Mouse (Mus musculus): ENCODE measurements around the gene Rock2. TPM values are rescaled to one million over a fixed set of nuclear protein-coding genes. Genes with fewer than 3 reads are reported as not detected.

The Rock2 gene
- polyA plus RNA-seq, 1 experiment from 2014 or later: 23.2 TPM

DNA sequence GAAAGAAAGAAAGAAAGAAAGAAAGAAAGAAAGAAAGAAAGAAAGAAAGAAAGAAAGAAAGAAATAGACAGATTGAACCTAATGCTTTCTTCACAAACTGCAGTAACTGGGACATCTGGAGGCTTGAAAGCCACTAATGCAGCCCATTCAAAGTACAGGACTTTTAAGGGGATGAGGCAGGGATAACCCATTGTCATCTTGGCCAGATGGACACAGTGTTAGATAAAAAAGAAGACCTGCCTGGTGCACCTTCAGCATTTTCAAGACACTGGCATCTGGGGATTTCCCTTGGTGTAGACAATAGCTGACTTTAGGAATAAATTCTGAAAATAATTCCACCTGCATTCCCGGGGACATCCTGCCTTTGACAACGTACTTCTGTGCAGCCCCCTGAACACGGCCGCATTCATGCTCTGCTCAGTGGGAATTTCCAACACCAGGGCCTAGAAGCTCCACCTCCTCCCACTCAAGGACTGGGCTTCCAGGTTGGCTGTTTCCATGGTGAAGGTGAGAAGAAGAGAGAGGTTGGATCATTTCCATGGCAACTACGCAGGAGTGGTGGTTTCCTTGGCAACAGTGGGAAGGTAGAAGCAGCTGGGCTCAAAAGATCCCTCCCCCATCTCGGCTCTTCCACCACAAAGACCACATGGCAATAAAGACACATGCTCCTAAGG is 38.9 kb upstream of the Rock2 start:
- ATAC-seq (ENCODE audit: insufficient read depth) (peak; percentile 72; the same call in 1 of the 2 replicates), DNase-seq (peak; percentile 69)
- Histone ChIP-seq H3K4me2 (no peak overlapping the region), H3K4me1 (ENCODE audit: insufficient read depth) (no peaks in the 10 kb centered on the region), H3K9me3 (ENCODE audit: low read depth, low read length) (no peaks in the 10 kb centered on the region), H3K9ac (no peak overlapping the region), H3K4me3 (ENCODE audit: low read depth, low read length) (no peak overlapping the region), H3K27me3 (ENCODE audit: insufficient read depth, low read length) (no peaks in the 10 kb centered on the region), H3K27ac (ENCODE audit: low read depth) (no peak overlapping the region), H3K36me3 (ENCODE audit: insufficient read depth) (no peaks in the 10 kb centered on the region)
- TF ChIP-seq CTCF (IDR thresholded peaks at IDR 0.05; ENCODE audit: low read depth): no peak
- 30% methylated on average over 6 of the region's 6 CpGs for WGBS

GRCm38 (mm10) chr12:16856306-16856679 is 38.4 kb upstream of the Rock2 start:
- H3K9ac ChIP-seq: no peak overlapping the region
- ATAC-seq (ENCODE audit: insufficient read depth) (no peak), DNase-seq (no peak)
- H3K27me3 ChIP-seq (ENCODE audit: insufficient read depth, low read length): no peaks in the 10 kb centered on the region
- no peak for TF ChIP-seq CTCF (IDR thresholded peaks at IDR 0.05; ENCODE audit: low read depth)
- H3K4me3 ChIP-seq (ENCODE audit: low read depth, low read length): no peak overlapping the region
- 71% methylated on average over 2 of the region's 2 CpGs for WGBS
- H3K36me3 ChIP-seq (ENCODE audit: insufficient read depth): no peaks in the 10 kb centered on the region
- H3K4me2 ChIP-seq: no peak overlapping the region
- H3K4me1 ChIP-seq (ENCODE audit: insufficient read depth): no peaks in the 10 kb centered on the region
- H3K27ac ChIP-seq (ENCODE audit: low read depth): no peak overlapping the region
- H3K9me3 ChIP-seq (ENCODE audit: low read depth, low read length): no peaks in the 10 kb centered on the region

- H3K4me1 ChIP-seq (ENCODE audit: insufficient read depth): no peaks in the 10 kb centered on the region
- H3K4me3 ChIP-seq (ENCODE audit: low read depth, low read length): no peak overlapping the region
- no peak overlapping the region for H3K4me2 ChIP-seq
- DNase-seq (no peak), ATAC-seq (ENCODE audit: insufficient read depth) (no peak)
- no peaks in the 10 kb centered on the region for H3K9me3 ChIP-seq (ENCODE audit: low read depth, low read length)
- H3K27ac ChIP-seq (ENCODE audit: low read depth): no peak overlapping the region
- WGBS: 40% methylated on average over 4 of the region's 4 CpGs
- no peaks in the 10 kb centered on the region for H3K36me3 ChIP-seq (ENCODE audit: insufficient read depth)
- no peak for TF ChIP-seq CTCF (IDR thresholded peaks at IDR 0.05; ENCODE audit: low read depth)
- H3K9ac ChIP-seq: no peak overlapping the region
- no peaks in the 10 kb centered on the region for H3K27me3 ChIP-seq (ENCODE audit: insufficient read depth, low read length)
Measured at GRCm38 (mm10) chr12:16858081-16858480, 36.6 kb upstream of the Rock2 start.

- Histone ChIP-seq H3K9me3 (ENCODE audit: low read depth, low read length) (no peaks in the 10 kb centered on the region), H3K27ac (ENCODE audit: low read depth) (no peak overlapping the region), H3K4me3 (ENCODE audit: low read depth, low read length) (no peak overlapping the region), H3K27me3 (ENCODE audit: insufficient read depth, low read length) (no peaks in the 10 kb centered on the region), H3K4me2 (no peak overlapping the region), H3K36me3 (ENCODE audit: insufficient read depth) (no peaks in the 10 kb centered on the region), H3K4me1 (ENCODE audit: insufficient read depth) (no peaks in the 10 kb centered on the region), H3K9ac (no peak overlapping the region)
- TF ChIP-seq CTCF (IDR thresholded peaks at IDR 0.05; ENCODE audit: low read depth): no peak
- DNase-seq (no peak), ATAC-seq (ENCODE audit: insufficient read depth) (no peak)
- 90% methylated on average over 2 of the region's 2 CpGs for WGBS
Measured at GRCm38 (mm10) chr12:16859781-16860180, 34.9 kb upstream of the Rock2 start.

GRCm38 (mm10) chr12:16860533-16860932 is 34.2 kb upstream of the Rock2 start:
- ATAC-seq (ENCODE audit: insufficient read depth) (no peak), DNase-seq (no peak)
- no peaks in the 10 kb centered on the region for H3K4me1 ChIP-seq (ENCODE audit: insufficient read depth)
- H3K9me3 ChIP-seq (ENCODE audit: low read depth, low read length): no peaks in the 10 kb centered on the region
- no peaks in the 10 kb centered on the region for H3K27me3 ChIP-seq (ENCODE audit: insufficient read depth, low read length)
- H3K4me2 ChIP-seq: no peak overlapping the region
- no peak overlapping the region for H3K4me3 ChIP-seq (ENCODE audit: low read depth, low read length)
- H3K27ac ChIP-seq (ENCODE audit: low read depth): no peak overlapping the region
- H3K36me3 ChIP-seq (ENCODE audit: insufficient read depth): no peaks in the 10 kb centered on the region
- 73% methylated on average over 1 of the region's 1 CpGs for WGBS
- TF ChIP-seq CTCF (IDR thresholded peaks at IDR 0.05; ENCODE audit: low read depth): no peak
- H3K9ac ChIP-seq: no peak overlapping the region

- ATAC-seq (ENCODE audit: insufficient read depth) (no peak), DNase-seq (peak; percentile 28)
- WGBS: 41% methylated on average over 3 of the region's 3 CpGs
- Histone ChIP-seq H3K4me1 (ENCODE audit: insufficient read depth) (no peaks in the 10 kb centered on the region), H3K4me2 (no peak overlapping the region), H3K27ac (ENCODE audit: low read depth) (no peak overlapping the region), H3K9me3 (ENCODE audit: low read depth, low read length) (no peaks in the 10 kb centered on the region), H3K27me3 (ENCODE audit: insufficient read depth, low read length) (no peaks in the 10 kb centered on the region), H3K4me3 (ENCODE audit: low read depth, low read length) (no peak overlapping the region), H3K36me3 (ENCODE audit: insufficient read depth) (no peaks in the 10 kb centered on the region), H3K9ac (no peak overlapping the region)
- no peak for TF ChIP-seq CTCF (IDR thresholded peaks at IDR 0.05; ENCODE audit: low read depth)
Measured at GRCm38 (mm10) chr12:16860961-16861360, 33.7 kb upstream of the Rock2 start.

- H3K9ac ChIP-seq: no peak overlapping the region
- H3K27me3 ChIP-seq (ENCODE audit: insufficient read depth, low read length): no peaks in the 10 kb centered on the region
- H3K27ac ChIP-seq (ENCODE audit: low read depth): no peak overlapping the region
- no peaks in the 10 kb centered on the region for H3K36me3 ChIP-seq (ENCODE audit: insufficient read depth)
- peaks cover 8% of the 10 kb centered on the region; the same call in 1 of the 2 replicates for H3K4me1 ChIP-seq (ENCODE audit: insufficient read depth)
- H3K4me3 ChIP-seq (ENCODE audit: low read depth, low read length): no peak overlapping the region
- WGBS: 75% methylated on average over 4 of the region's 4 CpGs
- no peak for TF ChIP-seq CTCF (IDR thresholded peaks at IDR 0.05; ENCODE audit: low read depth)
- no peak for ATAC-seq (ENCODE audit: insufficient read depth)
- H3K9me3 ChIP-seq (ENCODE audit: low read depth, low read length): no peaks in the 10 kb centered on the region
- no peak overlapping the region for H3K4me2 ChIP-seq
- DNase-seq: no peak
Measured at GRCm38 (mm10) chr12:16864477-16864876, 30.2 kb upstream of the Rock2 start.

Data from lung, embryonic 14.5 days (tissue).